Mouse (Mus musculus) retina, postnatal 7 days (tissue): Measurements from ENCODE around the gene Lamtor5.
"Not testable (repeated sequence)": the region's sequence is repeated elsewhere in the genome, so short reads cannot be mapped to it uniquely, and the experiment has no call there.

ENCODE experiments used
- DNase-seq: peaks from one replicate; pipeline ENCODE4 v3.0.0-alpha.2; 2012; ENCODE audit warnings: low read depth, low spot score

Gene Lamtor5

DNA sequence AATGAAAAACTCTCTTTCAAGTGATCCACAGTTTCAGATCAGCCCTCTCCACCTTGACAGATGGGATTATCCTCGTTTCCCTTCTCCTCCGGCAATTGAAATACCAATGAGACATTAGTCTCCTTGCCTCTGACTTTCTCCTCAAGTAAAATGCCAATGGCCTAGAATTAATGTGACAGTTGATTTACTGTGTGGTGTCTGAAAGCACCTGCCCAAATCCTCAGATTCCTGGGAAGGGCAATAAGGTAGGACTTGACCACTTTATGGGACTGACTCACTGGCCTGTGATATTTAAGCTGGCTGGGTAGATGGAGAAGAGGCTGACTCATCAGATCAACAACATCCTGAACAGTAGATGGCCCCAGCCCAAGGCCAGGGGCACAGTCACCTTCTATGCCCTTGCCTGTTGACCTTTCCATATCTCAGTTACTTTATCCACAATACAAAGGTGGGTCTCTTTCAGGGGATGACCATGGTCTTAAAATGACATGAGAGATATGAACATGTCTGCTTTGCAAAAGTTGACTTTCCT is 11.8 kb upstream of the Lamtor5 start:
- DNase-seq: no peak

DNA sequence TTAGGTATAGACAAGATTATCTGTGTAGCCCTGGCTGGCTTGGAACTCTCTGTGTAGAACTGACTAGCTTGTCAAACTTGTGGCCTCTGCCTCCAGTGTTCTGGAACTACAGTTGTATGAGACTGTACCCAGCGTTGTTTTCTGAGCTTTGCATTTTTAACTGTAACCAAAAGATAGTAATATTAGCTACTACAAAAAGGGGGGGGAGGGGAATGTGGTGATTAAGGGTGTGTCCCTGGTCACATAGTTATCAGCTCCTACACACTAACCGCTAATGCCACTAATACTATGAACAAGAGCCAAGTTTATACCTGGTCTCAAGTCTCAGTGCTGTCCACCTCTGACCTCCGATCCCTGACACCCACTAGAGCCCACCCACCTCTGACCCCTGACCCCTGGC is 6.2 kb upstream of the Lamtor5 start:
- no peak for DNase-seq

DNA sequence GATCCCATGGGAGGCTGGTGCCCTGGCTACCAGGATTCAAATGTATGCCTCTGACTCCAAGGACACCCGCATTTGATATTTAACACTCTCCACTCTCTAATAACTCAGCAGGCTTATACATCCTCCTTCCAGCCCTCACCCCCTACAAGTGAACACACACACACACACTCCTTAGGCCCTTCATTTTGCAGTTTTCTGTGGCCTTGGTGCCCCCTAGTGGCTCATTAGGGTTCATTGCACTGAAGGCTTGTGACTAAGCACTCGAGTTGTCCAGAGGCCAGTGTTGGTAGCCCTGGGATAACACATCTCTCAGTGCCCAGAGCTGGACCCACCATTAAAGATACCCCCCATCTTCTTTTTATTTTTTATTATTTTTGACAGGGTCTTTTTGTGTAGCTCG is 4.8 kb upstream of the Lamtor5 start:
- DNase-seq: peak; percentile 51

DNA sequence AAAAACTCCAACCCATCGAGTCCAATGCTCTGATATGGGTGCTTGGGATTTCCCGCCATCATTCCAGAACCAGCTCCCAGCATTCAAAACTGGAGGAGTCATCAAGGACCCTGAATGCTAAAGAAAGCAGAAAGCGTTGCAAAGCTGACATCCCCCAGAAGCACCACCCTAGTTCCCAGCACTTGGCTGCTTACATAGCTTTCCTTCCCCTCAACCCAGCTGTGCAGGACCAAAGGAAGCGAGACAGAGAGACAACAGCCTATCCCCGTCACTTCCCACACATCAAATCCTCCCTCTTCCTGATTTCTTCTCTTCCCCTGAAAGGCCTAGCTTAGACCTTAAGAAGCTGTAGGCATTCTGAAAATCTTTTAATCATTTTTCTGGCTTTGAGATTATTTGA is 3.3 kb upstream of the Lamtor5 start:
- DNase-seq: no peak

DNA sequence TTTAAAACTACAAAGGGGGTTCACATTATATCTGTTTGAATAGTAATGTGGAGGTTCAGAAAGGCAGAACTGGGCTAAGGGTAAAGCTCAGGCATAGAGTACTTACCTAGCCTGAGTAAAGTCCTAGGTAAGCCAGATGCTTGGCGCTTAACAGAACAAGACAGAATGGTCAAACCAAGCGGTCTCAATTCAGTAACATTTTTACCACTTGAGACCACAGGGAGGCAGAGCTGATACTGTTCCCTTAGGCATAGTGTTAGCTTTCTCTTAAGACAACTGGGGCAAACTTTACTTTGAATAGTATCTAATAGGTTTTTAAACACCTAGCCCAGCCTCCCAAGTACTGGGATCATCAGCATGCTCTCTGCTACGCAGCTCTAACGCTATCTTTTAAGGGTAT is 2.7 kb upstream of the Lamtor5 start:
- DNase-seq: no peak

DNA sequence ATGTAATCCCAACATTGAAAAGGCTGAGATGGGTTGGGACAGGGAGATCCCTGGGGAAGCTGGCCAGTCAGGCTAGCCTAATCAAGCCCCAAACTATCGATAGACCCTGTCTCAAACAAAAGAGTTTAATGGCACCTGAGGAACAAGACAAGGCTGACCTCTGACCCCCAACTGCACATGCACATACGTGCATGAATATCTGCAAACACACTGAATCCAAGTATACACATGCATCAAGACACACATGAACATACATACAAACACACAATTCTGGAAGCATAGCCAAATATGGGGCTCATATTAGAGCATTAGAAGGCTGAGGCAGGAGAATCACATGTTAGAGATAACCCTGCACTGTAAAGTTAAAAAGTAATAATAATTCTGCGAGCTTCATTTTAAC is 2.0 kb upstream of the Lamtor5 start:
- no peak for DNase-seq

DNA sequence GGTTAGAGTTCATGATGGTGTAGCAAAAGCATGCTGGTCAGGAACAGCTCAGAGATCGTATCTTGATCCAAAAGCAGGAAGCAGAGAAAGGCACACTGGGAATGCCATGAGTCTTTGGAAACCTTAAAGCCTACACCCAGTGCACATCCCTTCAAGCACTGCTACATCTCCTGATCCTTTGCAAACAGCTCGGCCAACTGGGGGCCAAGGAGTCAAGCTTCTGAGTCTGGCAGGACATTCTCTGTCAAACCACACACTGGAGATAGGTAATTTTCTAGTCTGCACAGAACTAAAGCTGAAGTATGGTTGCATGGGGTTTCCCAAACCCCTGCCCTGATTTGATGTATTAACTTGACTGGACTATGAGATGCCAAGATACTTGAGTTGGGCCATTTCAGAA is 7.5 kb downstream of the Lamtor5 start:
- DNase-seq: no peak

DNA sequence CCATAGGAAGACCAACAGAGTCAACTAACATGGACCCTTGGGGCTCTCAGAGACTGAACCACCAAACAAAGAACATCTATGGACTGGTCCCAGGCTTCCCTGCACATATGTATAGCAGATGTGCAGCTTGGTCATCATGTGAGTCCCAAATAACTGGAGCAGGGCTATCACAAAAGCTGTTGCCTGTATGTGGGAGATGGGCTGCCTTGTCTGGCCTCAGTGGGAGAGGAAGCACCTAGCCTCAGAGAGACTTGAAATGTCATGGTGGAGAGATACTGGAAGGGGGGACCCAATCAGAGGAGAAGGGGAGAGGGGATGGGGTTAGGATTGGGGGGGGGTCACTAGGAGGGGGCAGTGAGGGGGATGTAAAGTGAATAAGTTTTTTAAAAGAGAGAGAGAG is 8.7 kb downstream of the Lamtor5 start:
- DNase-seq: no peak

DNA sequence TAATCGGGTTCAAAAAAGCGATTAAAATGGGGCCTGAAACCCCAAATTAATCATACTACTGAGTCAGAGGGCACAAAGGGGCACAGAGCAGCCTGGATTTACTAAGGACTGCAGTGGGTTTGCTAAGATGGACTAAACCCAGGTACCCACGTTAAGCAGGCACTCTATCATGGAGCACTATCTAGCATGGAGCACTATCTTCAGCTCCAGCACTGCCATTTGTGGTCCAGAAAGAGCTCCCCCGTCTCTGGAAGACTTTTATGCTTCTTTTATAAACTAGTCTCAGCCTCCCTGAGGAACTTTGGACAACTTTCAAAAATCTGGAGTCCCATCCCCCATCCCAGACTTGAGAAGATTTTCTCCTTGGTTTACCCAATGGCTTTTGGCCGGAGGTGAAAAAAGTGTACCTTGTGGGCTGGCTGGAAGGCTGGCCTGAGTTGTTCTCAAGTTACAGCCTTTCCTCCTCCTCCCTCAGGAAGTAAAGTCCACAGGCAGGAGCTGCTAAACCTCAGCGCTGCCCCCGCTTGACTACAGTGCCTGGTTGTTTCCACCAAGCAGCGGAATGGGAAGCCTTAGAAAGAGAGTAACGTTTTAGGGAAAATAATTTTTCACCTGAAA is 12.2 kb downstream of the Lamtor5 start, which contains the start of gene Slc16a4:
TSS of gene Slc16a4 (plus strand) at position 467 of the 618 bp plus-strand sequence.
- no peak for DNase-seq

DNA sequence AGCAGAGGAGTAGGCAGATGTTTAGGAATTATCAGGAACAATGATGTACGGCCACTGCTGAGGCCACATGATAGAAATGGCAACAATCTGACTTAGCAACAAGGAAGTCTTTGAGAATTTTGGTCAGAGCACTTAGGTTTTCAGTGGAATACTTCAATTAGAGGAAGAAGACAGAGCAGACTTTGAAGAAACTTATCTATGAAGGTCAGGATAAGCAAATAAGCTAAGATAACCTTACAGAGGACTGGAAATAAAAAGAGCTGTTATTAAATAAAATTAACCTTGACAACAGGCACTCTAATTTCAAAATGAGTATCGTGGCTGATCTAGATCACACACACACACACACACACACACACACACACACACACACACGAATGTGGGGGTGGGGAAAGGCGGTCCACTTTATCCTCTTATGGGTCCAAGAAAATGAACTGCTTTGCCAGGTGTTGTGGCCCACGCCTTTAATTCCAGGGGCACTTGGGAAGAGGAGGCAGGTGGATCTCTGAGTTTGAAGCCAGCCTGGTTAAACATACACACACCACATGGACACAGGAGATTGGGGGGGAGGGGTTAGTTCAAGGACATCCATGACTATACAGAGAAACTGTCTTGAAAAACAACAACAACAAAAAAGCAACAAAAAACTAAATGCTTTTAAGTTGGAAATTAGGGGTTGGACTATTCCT is 17.2 kb downstream of the Lamtor5 start:
- DNase-seq: no peak

DNA sequence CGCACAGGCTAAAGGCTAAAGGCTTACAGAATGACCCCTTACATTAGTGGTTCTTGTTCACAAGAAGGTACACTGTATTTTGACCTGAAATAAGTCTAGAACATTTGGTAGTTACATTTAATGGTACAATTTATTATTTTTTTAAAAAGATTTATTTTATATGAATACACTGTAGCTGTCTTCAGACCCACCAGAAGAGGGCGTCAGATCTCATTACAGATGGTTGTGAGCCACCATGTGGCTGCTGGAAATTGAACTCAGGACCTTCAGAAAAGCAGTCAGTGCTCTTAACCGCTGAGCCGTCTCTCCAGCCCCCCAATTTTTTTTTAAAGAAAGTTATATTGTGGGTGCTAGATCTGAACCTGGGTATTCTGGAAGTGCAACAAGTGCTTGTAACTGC is 18.3 kb downstream of the Lamtor5 start:
- DNase-seq: not testable (repeated sequence)

DNA sequence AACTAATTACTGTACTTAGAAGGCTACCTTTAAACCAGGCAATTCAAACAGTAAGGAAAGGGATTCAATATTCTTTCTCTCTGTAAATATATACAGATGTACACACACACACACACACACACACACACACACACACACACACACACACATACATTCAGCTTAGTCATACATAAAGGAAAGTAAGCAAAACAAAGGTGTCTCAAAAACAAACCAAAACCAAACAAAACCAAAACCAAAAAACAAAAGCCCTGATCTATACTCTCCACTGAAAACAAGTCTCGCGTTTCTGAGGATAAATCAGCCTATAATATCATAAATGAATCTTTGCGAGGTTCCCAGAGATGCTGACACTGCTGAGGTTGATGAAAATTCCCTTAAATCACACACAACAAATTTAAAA is 38.7 kb downstream of the Lamtor5 start:
- DNase-seq: no peak

DNA sequence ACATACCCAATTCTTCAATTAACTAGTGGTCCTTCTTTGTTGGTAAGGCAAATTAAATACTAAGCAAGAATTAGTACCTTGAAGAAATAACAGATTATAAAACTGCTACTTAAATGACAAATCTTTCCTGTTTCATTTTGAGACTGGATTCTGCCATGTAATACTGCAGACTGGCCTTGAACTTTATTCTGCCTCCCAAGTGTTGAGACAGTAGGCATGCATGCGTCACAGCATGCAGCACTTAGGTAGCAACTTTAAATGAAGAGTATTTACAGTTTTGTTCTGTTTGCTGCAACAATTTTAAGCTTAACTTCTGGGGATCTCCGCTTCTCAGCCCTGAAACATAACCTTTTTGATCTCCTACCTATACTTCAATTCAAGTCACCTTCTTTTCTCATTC is 42.5 kb downstream of the Lamtor5 start:
- no peak for DNase-seq

DNA sequence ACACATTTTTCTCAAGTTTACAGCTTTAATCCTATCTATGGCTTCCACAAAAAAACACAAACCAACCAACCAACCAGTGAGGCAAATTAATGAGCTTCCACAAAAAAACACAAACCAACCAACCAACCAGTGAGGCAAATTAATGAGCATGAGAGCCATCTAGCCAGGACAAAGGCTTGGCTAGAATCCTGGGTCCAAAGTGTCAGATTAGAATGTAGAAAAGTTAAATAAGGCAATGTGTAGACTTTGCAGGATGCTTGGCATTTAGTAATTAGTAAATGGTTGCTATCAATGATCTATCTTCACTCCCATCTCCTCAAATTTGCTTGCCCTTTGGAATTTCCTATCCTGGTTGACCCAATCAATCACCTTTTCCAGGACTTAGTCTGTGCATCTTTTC is 43.1 kb downstream of the Lamtor5 start:
- DNase-seq: no peak

DNA sequence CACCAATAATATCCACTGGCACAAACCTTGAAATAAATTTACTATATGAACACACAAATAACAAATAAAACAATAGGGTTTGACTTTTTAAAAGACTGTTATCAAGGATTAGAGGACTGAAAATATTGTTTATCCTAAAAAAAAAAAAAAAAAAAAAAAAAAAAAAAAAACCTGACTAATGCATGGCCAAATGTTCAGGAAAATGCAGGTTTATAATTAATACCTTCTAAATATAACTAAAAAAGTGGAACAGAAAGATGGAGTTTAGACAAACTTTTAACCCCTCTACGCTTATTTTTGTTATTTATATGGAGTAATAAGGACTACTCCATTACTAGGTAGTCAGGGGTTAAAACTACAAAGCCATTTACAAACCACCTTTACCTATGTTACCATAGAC is 47.8 kb downstream of the Lamtor5 start:
- DNase-seq: no peak

DNA sequence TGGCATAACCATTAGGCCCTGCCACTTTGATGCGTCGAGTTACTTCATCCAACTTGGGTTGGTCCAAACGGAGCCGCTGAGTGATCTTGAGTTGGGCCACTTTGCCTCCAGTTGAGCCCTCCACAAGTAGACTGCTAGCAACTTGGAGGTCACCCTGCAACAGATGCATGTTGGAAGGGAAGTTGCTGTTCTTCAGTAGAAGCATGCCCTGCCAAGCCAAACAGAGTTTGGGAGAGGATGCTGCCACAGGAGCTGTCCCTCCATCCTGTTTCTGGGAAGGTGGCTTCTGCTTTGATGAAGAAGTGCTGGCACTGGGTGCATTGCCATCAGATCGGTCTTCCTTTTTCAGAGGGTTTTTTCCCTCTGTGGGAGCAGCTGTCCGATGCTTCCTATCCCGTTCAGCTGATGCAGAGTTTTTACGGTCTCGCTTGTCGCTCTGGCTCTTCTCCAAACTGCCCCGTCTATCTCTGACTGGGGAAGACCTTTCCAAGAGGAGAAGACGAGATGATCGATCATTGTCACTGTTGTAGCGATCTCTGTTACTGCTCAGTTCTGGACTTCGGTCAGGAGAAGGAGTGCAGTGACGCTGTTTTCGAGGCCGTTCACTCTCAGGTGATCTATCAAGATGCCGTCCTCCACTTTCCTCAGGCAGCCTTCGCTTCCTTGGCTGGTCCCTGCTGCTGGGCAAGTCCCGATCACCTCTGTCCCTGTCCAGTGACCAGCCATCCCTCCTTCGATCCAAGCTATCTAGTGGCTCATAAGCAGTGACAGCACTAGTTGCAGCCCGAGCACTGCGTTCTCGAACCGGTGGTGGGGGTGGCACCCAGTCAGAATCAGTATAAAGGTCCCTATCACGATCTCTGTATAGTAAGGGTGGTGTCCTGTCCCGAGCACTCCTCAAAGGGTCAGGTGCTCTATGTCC is 52.1 kb downstream of the Lamtor5 start:
- DNase-seq: no peak

DNA sequence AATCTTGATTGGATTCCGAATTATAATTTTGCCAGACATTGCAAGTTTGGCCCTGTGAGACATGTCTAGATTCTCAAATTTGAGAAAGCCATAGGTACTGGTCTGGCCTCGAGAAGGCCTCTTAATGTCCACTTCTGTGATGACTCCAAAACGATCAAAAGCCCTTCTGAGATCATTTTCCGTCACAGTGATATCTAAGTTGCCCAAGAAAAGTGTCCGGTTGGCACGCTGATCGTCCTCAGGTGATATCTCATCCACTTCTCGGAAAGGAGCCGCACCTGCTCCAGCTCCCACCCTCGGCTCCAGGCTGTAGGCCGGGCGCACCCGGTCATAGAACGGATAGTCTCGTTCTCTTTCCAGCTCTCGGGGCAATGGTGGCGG is 53.1 kb downstream of the Lamtor5 start:
- no peak for DNase-seq

DNA sequence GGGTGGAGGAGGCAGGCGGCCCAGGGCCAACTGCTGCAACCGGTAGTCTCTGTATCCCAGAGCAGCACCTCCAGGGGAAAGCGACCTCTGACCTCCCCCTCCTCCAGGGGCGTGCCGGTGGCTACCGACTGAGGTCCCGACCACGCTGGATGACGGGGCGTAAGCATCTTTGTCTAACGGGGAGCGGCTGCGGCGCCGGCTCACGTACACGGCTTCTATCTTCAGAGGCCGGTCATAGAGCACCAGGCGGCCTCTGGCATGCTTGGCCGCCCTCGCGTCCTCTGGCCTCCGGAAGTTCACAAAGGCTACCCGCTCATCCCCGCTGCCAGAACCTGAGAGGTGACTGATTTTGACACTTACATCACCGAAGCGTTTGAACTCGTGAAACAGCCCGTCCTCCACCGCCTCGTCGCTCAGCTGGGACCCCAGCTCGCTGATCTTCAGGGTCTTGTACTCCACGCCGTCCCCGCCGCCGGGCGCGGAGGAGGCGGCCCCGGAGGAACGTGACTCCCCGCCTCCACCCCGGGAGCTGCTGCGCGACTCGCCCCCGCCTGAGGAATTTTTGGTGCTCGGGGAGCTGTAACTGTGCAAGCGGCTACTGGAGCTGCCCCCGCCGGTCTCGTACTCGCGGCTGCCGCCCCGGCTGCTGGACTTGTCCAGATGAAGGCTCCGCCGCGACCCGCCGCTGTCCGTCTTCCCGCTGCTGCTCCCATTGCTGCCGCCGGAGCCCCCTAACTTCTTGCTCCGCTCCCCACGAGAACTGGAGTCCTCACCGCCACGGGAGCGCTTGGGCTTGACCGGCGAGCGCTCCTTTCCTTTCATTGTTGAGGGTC is 53.7 kb downstream of the Lamtor5 start:
- no peak for DNase-seq

DNA sequence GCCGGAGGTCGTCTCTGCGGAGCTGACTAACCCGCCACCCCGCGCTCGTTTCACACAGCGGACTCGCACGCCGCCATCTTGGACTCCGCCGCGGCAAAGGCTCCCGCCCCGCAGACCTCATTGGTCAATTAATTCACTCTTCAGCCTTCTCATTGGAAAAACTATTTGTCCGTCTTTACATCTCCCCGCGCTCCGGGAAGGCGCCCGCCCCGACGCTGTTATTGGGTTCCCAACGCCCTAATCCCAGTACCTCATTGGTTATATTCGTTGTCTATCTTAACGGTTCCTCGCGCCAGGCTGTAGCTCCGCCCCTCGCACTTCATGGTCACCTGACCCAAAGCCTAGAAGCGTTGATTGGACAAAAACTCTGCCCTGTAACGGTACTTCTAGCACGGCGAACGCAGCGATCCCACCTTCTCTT is 54.3 kb downstream of the Lamtor5 start:
- DNase-seq: peak; percentile 98
